Mouse (Mus musculus) thymus, adult 2 months (tissue): ENCODE measurements around the gene Catspere2.
"Not testable (repeated sequence)": the region's sequence is repeated elsewhere in the genome, so short reads cannot be mapped to it uniquely, and the experiment has no call there.

Experiments
- CTCF ChIP-seq: fragments of 200-500 bp; IDR thresholded peaks from 2 replicates; pipeline ENCODE4 v1.5.1; 2012; ENCODE audit warnings: mild to moderate bottlenecking, control low read depth, low read length, moderate library complexity, borderline replicate concordance; ENCODE audit not compliant: control insufficient read depth, poor library complexity, insufficient read depth; ENCODE audit errors: extremely low read depth
- POLR2A ChIP-seq: fragments of 200-500 bp; IDR thresholded peaks from 2 replicates; pipeline ENCODE4 v1.6.1; 2012; ENCODE audit warnings: mild to moderate bottlenecking, low read length, control low read depth, moderate library complexity; ENCODE audit not compliant: control insufficient read depth, poor library complexity, insufficient read depth; ENCODE audit errors: extremely low read depth

DNA sequence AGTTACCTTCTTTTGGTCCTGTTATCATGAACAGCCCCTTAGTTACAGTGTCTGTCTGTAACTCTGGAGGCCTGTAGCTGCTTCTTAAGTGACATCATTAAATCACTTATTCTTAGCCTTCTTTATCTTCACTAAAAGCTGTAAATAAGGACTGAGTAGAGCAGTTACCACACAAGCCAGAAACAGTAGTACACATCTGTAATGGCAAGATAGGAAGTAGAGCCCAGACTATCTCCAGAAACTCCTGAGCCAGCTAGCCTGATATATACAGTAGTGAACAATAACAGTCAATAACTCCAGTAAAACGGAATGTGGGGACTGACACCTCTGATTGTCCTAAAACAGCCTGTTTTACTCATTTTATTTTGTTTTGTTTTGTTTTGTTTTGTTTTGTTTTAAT lies 125.3 kb downstream of the Catspere2 start:
- TF ChIP-seq CTCF, POLR2A: not testable (repeated sequence)
